Mouse (Mus musculus): ENCODE measurements at regions not wholly inside any gene's neighbourhood (a gene's known extent, or its start where the extent isn't known, plus 50 kb on each side); places are given as distances from the start of the nearest gene placed in this dataset.

GRCm38 (mm10) chr4:131500928-131501650, 337.0 kb downstream of the Ptpru start:
- Histone ChIP-seq H3K27ac (ENCODE audit: low read length) (no peak overlapping the region), H3K9ac (ENCODE audit: low read depth, low read length) (no peak overlapping the region), H3K4me1 (ENCODE audit: control insufficient read depth, low read depth, low read length) (no peaks in the 10 kb centered on the region), H3K27me3 (ENCODE audit: control insufficient read depth, insufficient read depth, low read depth, low read length) (no peaks in the 10 kb centered on the region), H3K9me3 (replicated peaks; ENCODE audit: control insufficient read depth, low read length) (no peaks in the 10 kb centered on the region), H3K36me3 (ENCODE audit: control insufficient read depth, insufficient read depth) (no peaks in the 10 kb centered on the region), H3K4me3 (ENCODE audit: low read depth, low read length) (no peak overlapping the region), H3K4me2 (ENCODE audit: low read depth, low read length) (no peak overlapping the region)
- 60% methylated on average over 10 of the region's 10 CpGs for WGBS (ENCODE audit: insufficient replicate concordance)
- no peak for ATAC-seq (ENCODE audit: low read depth)

DNA sequence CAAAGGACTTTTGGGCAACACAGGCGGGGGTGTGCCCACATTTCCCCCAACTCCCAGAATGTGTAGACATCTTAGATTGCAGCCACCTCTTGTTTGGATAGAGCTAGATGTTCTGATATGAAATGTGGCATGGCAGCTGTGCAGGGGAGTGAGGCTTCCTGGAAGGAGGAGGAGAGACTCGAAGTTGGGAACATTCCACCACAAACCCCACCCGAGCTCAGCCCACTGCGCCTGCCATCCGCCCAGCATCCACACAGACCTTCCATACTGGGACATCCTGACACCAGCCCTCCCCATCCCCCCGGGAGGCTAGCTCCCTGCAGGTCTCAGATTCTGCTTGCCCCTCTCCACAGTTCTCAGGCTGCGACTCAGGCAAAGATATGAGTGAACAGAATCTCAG, 329.9 kb downstream of the Ptpru start:
- Histone ChIP-seq H3K27me3 (ENCODE audit: control insufficient read depth, insufficient read depth, low read depth, low read length) (no peaks in the 10 kb centered on the region), H3K4me1 (ENCODE audit: control insufficient read depth, low read depth, low read length) (no peaks in the 10 kb centered on the region), H3K9me3 (replicated peaks; ENCODE audit: control insufficient read depth, low read length) (no peaks in the 10 kb centered on the region), H3K36me3 (ENCODE audit: control insufficient read depth, insufficient read depth) (no peaks in the 10 kb centered on the region), H3K9ac (ENCODE audit: low read depth, low read length) (no peak overlapping the region), H3K4me2 (ENCODE audit: low read depth, low read length) (no peak overlapping the region), H3K27ac (ENCODE audit: low read length) (no peak overlapping the region), H3K4me3 (ENCODE audit: low read depth, low read length) (no peak overlapping the region)
- WGBS (ENCODE audit: insufficient replicate concordance), result 45% methylated on average over 7 of the region's 7 CpGs
- no peak for ATAC-seq (ENCODE audit: low read depth)

- H3K9ac ChIP-seq (ENCODE audit: low read depth, low read length), result no peak overlapping the region
- no peak for ATAC-seq (ENCODE audit: low read depth)
- no peaks in the 10 kb centered on the region for H3K4me1 ChIP-seq (ENCODE audit: control insufficient read depth, low read depth, low read length)
- H3K36me3 ChIP-seq (ENCODE audit: control insufficient read depth, insufficient read depth), result no peaks in the 10 kb centered on the region
- H3K4me2 ChIP-seq (ENCODE audit: low read depth, low read length), result no peak overlapping the region
- H3K9me3 ChIP-seq (replicated peaks; ENCODE audit: control insufficient read depth, low read length), result no peaks in the 10 kb centered on the region
- no peak overlapping the region for H3K27ac ChIP-seq (ENCODE audit: low read length)
- WGBS (ENCODE audit: insufficient replicate concordance), result 32% methylated on average over 3 of the region's 3 CpGs
- H3K4me3 ChIP-seq (ENCODE audit: low read depth, low read length), result no peak overlapping the region
- no peaks in the 10 kb centered on the region for H3K27me3 ChIP-seq (ENCODE audit: control insufficient read depth, insufficient read depth, low read depth, low read length)
Measured at GRCm38 (mm10) chr4:131511586-131511985, 326.5 kb downstream of the Ptpru start.

DNA sequence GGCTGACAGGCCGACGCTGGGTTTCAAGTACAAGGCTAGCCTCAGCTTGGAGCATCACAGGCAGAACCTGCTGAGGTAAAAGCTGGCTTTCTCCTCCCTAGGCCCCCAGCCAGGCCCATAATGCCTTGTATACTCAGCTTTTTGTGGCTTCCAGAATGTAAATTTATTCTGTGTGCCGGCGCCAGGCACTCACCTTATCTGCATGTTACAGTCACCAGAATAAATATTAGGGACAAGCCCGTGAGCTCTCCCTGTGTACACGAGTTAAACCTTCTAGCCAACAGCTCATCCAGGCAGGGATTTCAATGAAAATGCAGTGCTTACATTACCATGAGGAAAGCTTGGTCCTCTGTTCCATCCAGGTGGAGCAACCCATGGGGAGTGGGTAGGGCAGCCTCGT, 325.3 kb downstream of the Ptpru start:
- Histone ChIP-seq H3K4me1 (ENCODE audit: control insufficient read depth, low read depth, low read length) (no peaks in the 10 kb centered on the region), H3K9ac (ENCODE audit: low read depth, low read length) (no peak overlapping the region), H3K4me3 (ENCODE audit: low read depth, low read length) (no peak overlapping the region), H3K9me3 (replicated peaks; ENCODE audit: control insufficient read depth, low read length) (no peaks in the 10 kb centered on the region), H3K27ac (ENCODE audit: low read length) (no peak overlapping the region), H3K4me2 (ENCODE audit: low read depth, low read length) (no peak overlapping the region), H3K27me3 (ENCODE audit: control insufficient read depth, insufficient read depth, low read depth, low read length) (no peaks in the 10 kb centered on the region), H3K36me3 (ENCODE audit: control insufficient read depth, insufficient read depth) (no peaks in the 10 kb centered on the region)
- 46% methylated on average over 7 of the region's 7 CpGs for WGBS (ENCODE audit: insufficient replicate concordance)
- no peak for ATAC-seq (ENCODE audit: low read depth)

DNA sequence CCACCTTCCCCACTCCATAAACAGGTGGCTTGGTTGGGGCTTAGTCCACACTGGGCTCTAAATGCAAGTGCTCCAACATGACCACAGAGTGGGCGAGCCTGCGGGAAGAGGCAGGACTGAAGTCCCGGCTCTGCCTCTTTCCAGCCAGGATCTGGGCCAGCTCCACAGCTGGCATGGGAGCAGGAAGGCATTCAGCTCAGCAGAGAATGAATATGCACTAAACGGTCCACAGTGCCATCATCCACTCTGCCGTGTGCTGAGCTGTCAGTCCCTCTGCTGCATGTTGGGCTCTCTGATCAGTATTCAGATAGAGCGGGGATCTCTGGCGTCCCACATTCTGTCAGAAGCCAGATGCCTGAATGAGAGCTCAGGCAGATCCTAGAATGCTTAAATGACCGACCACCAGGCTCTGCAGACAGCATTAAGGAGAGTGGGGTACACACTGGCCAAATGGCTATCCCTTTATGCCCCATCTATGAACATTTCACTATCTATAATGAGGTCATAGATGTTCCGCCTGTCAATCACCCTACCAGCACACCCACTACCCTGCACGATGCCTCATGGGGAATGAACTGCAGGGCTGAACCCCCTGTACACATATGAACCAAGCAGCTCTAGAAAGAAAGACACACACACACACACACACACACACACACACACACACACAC, 317.3 kb downstream of the Ptpru start:
- no peak overlapping the region for H3K9ac ChIP-seq (ENCODE audit: low read depth, low read length)
- no peak overlapping the region for H3K27ac ChIP-seq (ENCODE audit: low read length)
- H3K4me1 ChIP-seq (ENCODE audit: control insufficient read depth, low read depth, low read length), result no peaks in the 10 kb centered on the region
- no peak for ATAC-seq (ENCODE audit: low read depth)
- no peaks in the 10 kb centered on the region for H3K9me3 ChIP-seq (replicated peaks; ENCODE audit: control insufficient read depth, low read length)
- no peak overlapping the region for H3K4me3 ChIP-seq (ENCODE audit: low read depth, low read length)
- WGBS (ENCODE audit: insufficient replicate concordance), result 62% methylated on average over 10 of the region's 10 CpGs
- H3K4me2 ChIP-seq (ENCODE audit: low read depth, low read length), result no peak overlapping the region
- no peaks in the 10 kb centered on the region for H3K36me3 ChIP-seq (ENCODE audit: control insufficient read depth, insufficient read depth)
- no peaks in the 10 kb centered on the region for H3K27me3 ChIP-seq (ENCODE audit: control insufficient read depth, insufficient read depth, low read depth, low read length)

GRCm38 (mm10) chr4:131521307-131521651, 316.8 kb downstream of the Ptpru start:
- ATAC-seq (ENCODE audit: low read depth), result no peak
- no peak overlapping the region for H3K27ac ChIP-seq (ENCODE audit: low read length)
- H3K4me2 ChIP-seq (ENCODE audit: low read depth, low read length), result no peak overlapping the region
- WGBS (ENCODE audit: insufficient replicate concordance), result 44% methylated on average over 8 of the region's 8 CpGs
- no peaks in the 10 kb centered on the region for H3K4me1 ChIP-seq (ENCODE audit: control insufficient read depth, low read depth, low read length)
- H3K9me3 ChIP-seq (replicated peaks; ENCODE audit: control insufficient read depth, low read length), result no peaks in the 10 kb centered on the region
- H3K27me3 ChIP-seq (ENCODE audit: control insufficient read depth, insufficient read depth, low read depth, low read length), result no peaks in the 10 kb centered on the region
- no peak overlapping the region for H3K9ac ChIP-seq (ENCODE audit: low read depth, low read length)
- H3K4me3 ChIP-seq (ENCODE audit: low read depth, low read length), result no peak overlapping the region
- no peaks in the 10 kb centered on the region for H3K36me3 ChIP-seq (ENCODE audit: control insufficient read depth, insufficient read depth)

DNA sequence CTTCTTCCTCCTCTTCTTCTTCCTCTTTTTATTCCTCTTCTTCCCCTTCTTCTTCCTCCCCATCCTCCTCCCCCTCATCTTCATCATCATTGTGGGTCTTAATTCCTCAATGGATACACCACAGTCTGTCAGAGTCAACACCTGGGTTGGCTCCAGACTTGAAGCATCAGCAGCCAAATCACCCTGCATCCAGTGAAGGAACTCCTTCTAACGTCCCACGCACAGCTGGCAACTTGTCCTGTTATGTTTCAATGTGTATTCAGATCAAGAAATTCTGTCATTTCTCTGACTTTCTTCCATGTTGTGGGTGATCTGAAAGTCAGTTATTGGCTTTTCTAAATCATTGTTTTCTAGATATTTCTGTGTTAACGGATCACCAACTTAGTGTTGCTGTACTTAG, 312.9 kb downstream of the Ptpru start:
- H3K27me3 ChIP-seq (ENCODE audit: control insufficient read depth, insufficient read depth, low read depth, low read length), result no peaks in the 10 kb centered on the region
- H3K27ac ChIP-seq (ENCODE audit: low read length), result no peak overlapping the region
- H3K9me3 ChIP-seq (replicated peaks; ENCODE audit: control insufficient read depth, low read length), result no peaks in the 10 kb centered on the region
- H3K4me2 ChIP-seq (ENCODE audit: low read depth, low read length), result no peak overlapping the region
- WGBS (ENCODE audit: insufficient replicate concordance), result 62% methylated on average over 3 of the region's 3 CpGs
- H3K4me1 ChIP-seq (ENCODE audit: control insufficient read depth, low read depth, low read length), result no peaks in the 10 kb centered on the region
- no peak overlapping the region for H3K9ac ChIP-seq (ENCODE audit: low read depth, low read length)
- H3K36me3 ChIP-seq (ENCODE audit: control insufficient read depth, insufficient read depth), result no peaks in the 10 kb centered on the region
- H3K4me3 ChIP-seq (ENCODE audit: low read depth, low read length), result no peak overlapping the region
- ATAC-seq (ENCODE audit: low read depth), result no peak

GRCm38 (mm10) chr4:131530491-131530890, 307.6 kb downstream of the Ptpru start:
- no peak overlapping the region for H3K4me2 ChIP-seq (ENCODE audit: low read depth, low read length)
- H3K9ac ChIP-seq (ENCODE audit: low read depth, low read length), result no peak overlapping the region
- no peaks in the 10 kb centered on the region for H3K9me3 ChIP-seq (replicated peaks; ENCODE audit: control insufficient read depth, low read length)
- WGBS (ENCODE audit: insufficient replicate concordance), result 43% methylated on average over 5 of the region's 5 CpGs
- no peak overlapping the region for H3K4me3 ChIP-seq (ENCODE audit: low read depth, low read length)
- no peaks in the 10 kb centered on the region for H3K4me1 ChIP-seq (ENCODE audit: control insufficient read depth, low read depth, low read length)
- no peaks in the 10 kb centered on the region for H3K27me3 ChIP-seq (ENCODE audit: control insufficient read depth, insufficient read depth, low read depth, low read length)
- H3K27ac ChIP-seq (ENCODE audit: low read length), result no peak overlapping the region
- ATAC-seq (ENCODE audit: low read depth), result no peak
- H3K36me3 ChIP-seq (ENCODE audit: control insufficient read depth, insufficient read depth), result no peaks in the 10 kb centered on the region

DNA sequence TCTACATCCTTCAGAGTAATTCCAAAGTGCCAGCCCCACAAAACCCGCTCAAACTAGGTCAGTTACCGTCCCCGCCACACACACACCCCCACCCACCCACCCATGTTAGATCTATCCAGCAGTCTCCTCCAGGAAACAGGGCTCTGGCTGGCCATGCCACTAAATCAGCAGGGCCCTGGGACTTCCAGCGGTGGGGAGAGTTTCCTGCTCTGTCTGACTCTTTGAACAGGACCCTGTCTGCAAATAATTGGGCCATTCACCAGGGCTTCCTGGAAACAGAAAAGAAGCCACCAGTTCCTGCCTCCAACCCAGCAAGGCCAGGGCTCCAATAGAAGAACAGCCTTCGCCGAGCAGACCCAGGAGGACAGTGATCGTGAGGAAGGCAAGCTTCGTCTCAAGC, 307.1 kb downstream of the Ptpru start:
- WGBS (ENCODE audit: insufficient replicate concordance), result 27% methylated on average over 8 of the region's 8 CpGs
- Histone ChIP-seq H3K36me3 (ENCODE audit: control insufficient read depth, insufficient read depth) (no peaks in the 10 kb centered on the region), H3K4me3 (ENCODE audit: low read depth, low read length) (no peak overlapping the region), H3K27ac (ENCODE audit: low read length) (no peak overlapping the region), H3K27me3 (ENCODE audit: control insufficient read depth, insufficient read depth, low read depth, low read length) (no peaks in the 10 kb centered on the region), H3K4me1 (ENCODE audit: control insufficient read depth, low read depth, low read length) (no peaks in the 10 kb centered on the region), H3K9me3 (replicated peaks; ENCODE audit: control insufficient read depth, low read length) (no peaks in the 10 kb centered on the region), H3K4me2 (ENCODE audit: low read depth, low read length) (no peak overlapping the region), H3K9ac (ENCODE audit: low read depth, low read length) (no peak overlapping the region)
- no peak for ATAC-seq (ENCODE audit: low read depth)

Data from liver, embryonic 16.5 days (tissue).